Mouse (Mus musculus) intestine, embryonic 14.5 days (tissue): ENCODE measurements around the gene Nbea. TPM values are rescaled to one million over a fixed set of nuclear protein-coding genes. Genes with fewer than 3 reads are reported as not detected.
"Not testable (repeated sequence)": the region's sequence is repeated elsewhere in the genome, so short reads cannot be mapped to it uniquely, and the experiment has no call there.

Experiments used
- ATAC-seq: fragments of 200-750 bp; cut with Nextera tagmentation; replicated peaks from 2 replicates; pipeline ENCODE4 v1.8.0; 2017; ENCODE audit warnings: low read depth, moderate number of reproducible peaks, moderate TSS enrichment, moderate library complexity; ENCODE audit not compliant: low FRiP score, low TSS enrichment
- DNase-seq: peaks from one replicate; pipeline ENCODE4 v3.0.0-alpha.2; 2018; ENCODE audit warnings: low spot score
- H3K27ac ChIP-seq: fragments of 300-500 bp; sonication (generic); 2 replicates; pipeline ENCODE4 v1.5.1; 2014; ENCODE audit warnings: low read depth, mild to moderate bottlenecking, control low read depth
- H3K27me3 ChIP-seq: fragments of 300-500 bp; sonication (generic); replicated peaks from 2 replicates; pipeline ENCODE4 v1.6.1; 2014; ENCODE audit warnings: low read length, control low read depth; ENCODE audit not compliant: control insufficient read depth, insufficient read depth
- H3K36me3 ChIP-seq: fragments of 300-500 bp; sonication (generic); 2 replicates; pipeline ENCODE4 v1.6.1; 2014; ENCODE audit warnings: low read length, control low read depth; ENCODE audit not compliant: control insufficient read depth, insufficient read depth
- H3K4me1 ChIP-seq: fragments of 300-500 bp; sonication (generic); replicated peaks from 2 replicates; pipeline ENCODE4 v1.6.1; 2014; ENCODE audit warnings: low read length, control low read depth, mixed read lengths; ENCODE audit not compliant: control insufficient read depth, insufficient read depth
- H3K4me2 ChIP-seq: fragments of 300-500 bp; sonication (generic); 2 replicates; pipeline ENCODE4 v1.6.1; 2014; ENCODE audit warnings: low read length
- H3K4me3 ChIP-seq: fragments of 300-500 bp; sonication (generic); 2 replicates; pipeline ENCODE4 v1.5.1; 2014; ENCODE audit warnings: low read depth, low read length, control low read depth, mixed read lengths
- H3K9ac ChIP-seq: fragments of 300-500 bp; sonication (generic); 2 replicates; pipeline ENCODE4 v1.6.1; 2014; ENCODE audit warnings: mild to moderate bottlenecking, low read length
- H3K9me3 ChIP-seq: fragments of 300-500 bp; sonication (generic); 2 replicates; pipeline ENCODE4 v1.6.1; 2016; ENCODE audit warnings: low read length, control low read depth; ENCODE audit not compliant: control insufficient read depth
- WGBS: fragments of 180-500 bp; shearing (Covaris S2); extraction: QIAGEN DNeasy Blood & Tissue Kit; methylation state at CpG from one replicate; pipeline ENCODE4 v1.1.7; 2014; 5-methylcytosine and 5-hydroxymethylcytosine counted together
- polyA plus RNA-seq: library from polyadenylated mRNA; unstranded; fragments of >200 nt; fragmentation: Nextera tagmentation; extraction: Ambion mirVana; gene quantifications from 2 replicates; pipeline ENCODE4 v1.2.1, GENCODE M21; 2014

The Nbea gene
- polyA plus RNA-seq, 1 experiment from 2014 or later, result 18.7 TPM

GRCm38 (mm10) chr3:55635542-55636172, 547.8 kb downstream of the Nbea start:
- Histone ChIP-seq H3K27ac (no peak overlapping the region), H3K9ac (no peak overlapping the region), H3K4me1 (no peaks in the 10 kb centered on the region), H3K27me3 (no peaks in the 10 kb centered on the region), H3K4me3 (no peak overlapping the region), H3K9me3 (no peaks in the 10 kb centered on the region), H3K36me3 (0 out of 2 replicates have a peak, but pooled peaks cover 1% of the 10 kb centered on the region), H3K4me2 (no peak overlapping the region)
- 38% methylated on average over 8 of the region's 8 CpGs for WGBS
- ATAC-seq (no peak), DNase-seq (no peak)

- no peaks in the 10 kb centered on the region for H3K4me1 ChIP-seq
- DNase-seq, result no peak
- peaks cover 15% of the 10 kb centered on the region; the same call in 1 of the 2 replicates for H3K36me3 ChIP-seq
- no peak overlapping the region for H3K4me3 ChIP-seq
- H3K27me3 ChIP-seq, result no peaks in the 10 kb centered on the region
- no peak overlapping the region for H3K27ac ChIP-seq
- H3K4me2 ChIP-seq, result no peak overlapping the region
- no peaks in the 10 kb centered on the region for H3K9me3 ChIP-seq
- WGBS, result 74% methylated on average over 4 of the region's 4 CpGs
- no peak overlapping the region for H3K9ac ChIP-seq
- no peak for ATAC-seq
Observed at GRCm38 (mm10) chr3:55627054-55627453, 556.4 kb downstream of the Nbea start.

DNA sequence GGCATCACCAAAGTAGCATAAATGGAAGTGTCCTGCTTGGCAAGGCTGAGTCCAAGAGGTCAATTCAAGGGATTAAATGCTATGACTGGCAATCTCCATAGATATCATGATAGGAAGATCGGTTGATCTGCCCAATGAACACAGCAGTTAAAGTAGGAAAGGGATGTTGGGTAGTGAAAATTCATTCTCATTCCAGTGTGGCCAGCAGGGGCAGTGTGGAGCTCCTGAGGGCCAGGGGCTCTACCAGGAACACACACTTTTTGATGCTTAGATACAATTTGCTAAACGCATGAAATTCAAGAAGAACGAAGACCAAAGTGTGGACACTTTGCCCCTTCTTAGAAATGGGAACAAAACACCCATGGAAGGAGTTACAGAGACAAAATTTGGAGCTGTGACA, 561.5 kb downstream of the Nbea start:
- not testable (repeated sequence) for H3K27ac ChIP-seq, H3K9me3 ChIP-seq, H3K36me3 ChIP-seq, H3K4me3 ChIP-seq, H3K4me2 ChIP-seq, H3K27me3 ChIP-seq, ATAC-seq, DNase-seq, H3K9ac ChIP-seq, H3K4me1 ChIP-seq
- 91% methylated on average over 3 of the region's 3 CpGs for WGBS

DNA sequence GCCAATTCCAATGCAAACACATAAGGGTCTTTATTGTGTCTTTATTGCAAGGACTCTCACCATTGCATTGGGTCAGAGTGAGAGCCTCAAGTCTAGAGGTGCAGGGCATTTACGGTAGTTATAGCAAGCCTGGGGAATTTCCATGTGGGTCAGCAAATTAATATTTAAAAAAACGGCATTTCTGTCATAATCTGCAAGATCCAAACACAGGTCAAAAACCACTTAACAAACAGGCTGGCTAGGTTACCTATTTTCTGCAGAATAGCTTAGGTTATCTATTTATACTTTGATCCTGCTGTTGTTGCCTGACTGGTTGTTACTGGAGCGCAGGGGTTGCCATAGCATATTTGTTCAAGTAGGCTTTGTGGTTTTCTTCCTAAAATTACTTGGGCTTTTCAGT, 565.1 kb downstream of the Nbea start:
- H3K9me3 ChIP-seq, result no peaks in the 10 kb centered on the region
- WGBS, result 84% methylated on average over 3 of the region's 3 CpGs
- ATAC-seq, result no peak
- no peak for DNase-seq
- H3K4me3 ChIP-seq, result no peak overlapping the region
- H3K27me3 ChIP-seq, result no peaks in the 10 kb centered on the region
- H3K9ac ChIP-seq, result no peak overlapping the region
- H3K27ac ChIP-seq, result no peak overlapping the region
- H3K4me2 ChIP-seq, result no peak overlapping the region
- H3K4me1 ChIP-seq, result no peaks in the 10 kb centered on the region
- H3K36me3 ChIP-seq, result no peaks in the 10 kb centered on the region

DNA sequence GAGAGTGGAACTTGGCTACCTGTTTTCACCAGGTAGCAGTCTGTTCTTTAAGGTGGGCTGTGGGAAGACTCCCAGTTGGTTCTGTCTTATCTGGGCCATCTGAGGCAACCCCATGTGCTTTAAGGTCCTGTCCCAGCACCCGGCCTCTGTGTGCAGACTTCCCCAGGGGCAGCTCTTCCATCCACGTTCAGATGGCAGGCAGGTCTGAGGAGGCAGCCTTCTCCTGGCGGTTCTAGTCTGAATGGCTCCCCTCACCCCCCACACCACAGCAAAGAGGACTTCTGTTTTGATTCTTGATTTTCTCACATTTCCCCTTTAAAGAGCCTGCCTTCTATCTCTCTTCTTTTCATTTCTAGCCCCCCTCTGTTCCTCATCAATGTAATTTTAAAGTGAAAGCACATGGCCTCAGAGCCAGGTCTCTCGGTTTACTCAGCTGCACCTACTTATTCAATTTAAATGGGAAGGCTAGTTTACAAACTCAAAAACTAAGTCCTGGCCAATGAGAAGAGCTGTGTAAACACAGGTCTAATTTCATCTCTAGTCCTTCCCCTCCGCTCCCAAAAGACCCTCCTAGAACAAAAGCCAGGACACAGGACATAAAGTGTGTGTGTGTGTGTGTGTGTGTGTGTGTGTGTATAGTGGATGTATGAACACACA, 570.9 kb downstream of the Nbea start:
- H3K9ac ChIP-seq, result no peak overlapping the region
- 45% methylated on average over 5 of the region's 5 CpGs for WGBS

GRCm38 (mm10) chr3:55612023-55612422, 571.5 kb downstream of the Nbea start:
- DNase-seq (no peak), ATAC-seq (no peak)
- 53% methylated on average over 5 of the region's 5 CpGs for WGBS

More for the DNA sequence above, 570.9 kb downstream of the Nbea start:
- ATAC-seq (no peak), DNase-seq (no peak)
- no peak overlapping the region for H3K4me3 ChIP-seq
- H3K4me2 ChIP-seq, result no peak overlapping the region
- H3K27me3 ChIP-seq, result no peaks in the 10 kb centered on the region
- H3K4me1 ChIP-seq, result no peaks in the 10 kb centered on the region
- no peak overlapping the region for H3K27ac ChIP-seq
- no peaks in the 10 kb centered on the region for H3K36me3 ChIP-seq
- no peaks in the 10 kb centered on the region for H3K9me3 ChIP-seq

DNA sequence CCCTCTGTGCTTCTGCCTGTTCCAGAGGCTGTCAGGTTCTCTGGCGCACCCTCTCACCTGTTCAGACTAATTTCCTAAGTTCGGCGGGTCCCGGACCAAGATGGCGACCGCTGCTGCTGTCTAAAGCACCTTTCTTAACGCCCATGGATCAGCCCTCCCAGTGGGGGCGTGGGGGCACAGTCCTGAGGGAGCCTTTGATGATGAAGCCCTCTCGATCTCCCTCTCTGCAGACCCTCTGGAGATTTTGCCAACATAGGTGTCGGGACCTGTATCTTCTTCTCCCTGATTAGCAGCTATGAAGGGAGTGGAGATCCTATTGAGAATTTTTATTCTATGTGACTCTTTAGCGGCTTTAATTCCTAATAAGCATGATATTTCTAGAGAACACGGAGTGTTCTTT, 573.3 kb downstream of the Nbea start:
- H3K27ac ChIP-seq, result no peak overlapping the region
- WGBS, result 93% methylated on average over 11 of the region's 12 CpGs
- no peaks in the 10 kb centered on the region for H3K36me3 ChIP-seq
- H3K9me3 ChIP-seq, result no peaks in the 10 kb centered on the region
- H3K4me1 ChIP-seq, result no peaks in the 10 kb centered on the region
- H3K9ac ChIP-seq, result no peak overlapping the region
- no peaks in the 10 kb centered on the region for H3K27me3 ChIP-seq
- no peak overlapping the region for H3K4me3 ChIP-seq
- ATAC-seq, result no peak
- no peak overlapping the region for H3K4me2 ChIP-seq
- no peak for DNase-seq

More at GRCm38 (mm10) chr3:55612023-55612422, 571.5 kb downstream of the Nbea start:
- Histone ChIP-seq H3K4me3 (no peak overlapping the region), H3K27ac (no peak overlapping the region), H3K4me1 (no peaks in the 10 kb centered on the region), H3K27me3 (no peaks in the 10 kb centered on the region), H3K9ac (no peak overlapping the region), H3K9me3 (no peaks in the 10 kb centered on the region), H3K4me2 (no peak overlapping the region), H3K36me3 (no peaks in the 10 kb centered on the region)

GRCm38 (mm10) chr3:55600286-55600685, 583.2 kb downstream of the Nbea start:
- no peaks in the 10 kb centered on the region for H3K27me3 ChIP-seq
- no peak for ATAC-seq

More at GRCm38 (mm10) chr3:55600286-55600685, 583.2 kb downstream of the Nbea start:
- no peak for DNase-seq
- Histone ChIP-seq H3K4me2 (no peak overlapping the region), H3K27ac (0 out of 2 replicates have a peak overlapping the region, but pooled peaks have one; percentile 22), H3K4me3 (no peak overlapping the region), H3K9me3 (no peaks in the 10 kb centered on the region), H3K4me1 (peaks cover 5% of the 10 kb centered on the region; the same call in 1 of the 2 replicates), H3K36me3 (no peaks in the 10 kb centered on the region), H3K9ac (no peak overlapping the region)
- WGBS, result 54% methylated on average over 2 of the region's 2 CpGs
